Mouse (Mus musculus) thymus, postnatal 36 days (tissue): ENCODE measurements around the gene A730015C16Rik.

Source experiments
- DNase-seq, 2 experiments: peaks; one replicate each; pipeline ENCODE4 v3.0.0; 2022; ENCODE audit warnings: mixed read lengths in 2 of 2

A730015C16Rik gene

GRCm38 (mm10) chr4:108826643-108827042, 21.8 kb downstream of the A730015C16Rik start:
- no peak for DNase-seq

- DNase-seq, result no peak
These were observed 22.3 kb downstream of the A730015C16Rik start for GRCm38 (mm10) chr4:108826096-108826495.

- DNase-seq, result no peak
These were observed 22.7 kb downstream of the A730015C16Rik start for GRCm38 (mm10) chr4:108825677-108826076.

- no peak for DNase-seq
These were observed 36.9 kb downstream of the A730015C16Rik start for GRCm38 (mm10) chr4:108811550-108811949.

- DNase-seq, result no peak
These were observed 37.3 kb downstream of the A730015C16Rik start for GRCm38 (mm10) chr4:108811142-108811541.

GRCm38 (mm10) chr4:108803535-108803934, 44.9 kb downstream of the A730015C16Rik start:
- no peak for DNase-seq

GRCm38 (mm10) chr4:108798083-108798830, 50.2 kb downstream of the A730015C16Rik start:
- DNase-seq, result peak; percentile 29 to 38
